In genomic region chr12:80324785-80325131, GRCm38 (mm10) we compare ENCODE assay signal across 14 mouse cellular contexts.
A peak's percentile ranks its signal among the peaks of the same experiment; 100 is the strongest.
DNase-seq lines count a peak whose midpoint lies in the region; ATAC-seq lines count a peak whose summit lies in the region.
"Had no signal": no experiment of that assay in that cellular context is flagged by ENCODE, and none has a peak within 500 bp of the region (broad histone marks: within the 10 kb centered on the region; RNA-seq: fewer than 3 reads in every experiment).

No protein-coding gene starts in this region.

- H3K4me3 ChIP-seq in heart, embryonic 11.5 days (ENCODE audit: low read depth, low read length) = no peak overlapping the region
- no peak overlapping the region for H3K4me3 ChIP-seq in liver, embryonic 12.5 days
- H3K4me3 ChIP-seq in intestine, embryonic 16.5 days (ENCODE audit: low read length) = no peak overlapping the region
- H3K4me3 ChIP-seq in stomach, embryonic 16.5 days (replicated peaks; ENCODE audit: low read length) = no peak overlapping the region
- H3K4me3 ChIP-seq: hindbrain, embryonic 13.5 days had no signal

- no peaks in the 10 kb centered on the region for H3K36me3 ChIP-seq in heart, embryonic 11.5 days (ENCODE audit: control insufficient read depth, insufficient read depth, low read length)
- H3K36me3 ChIP-seq in liver, embryonic 12.5 days = no peaks in the 10 kb centered on the region
- no peaks in the 10 kb centered on the region for H3K36me3 ChIP-seq in intestine, embryonic 16.5 days (ENCODE audit: control insufficient read depth, insufficient read depth, low read length)
- H3K36me3 ChIP-seq in stomach, embryonic 16.5 days (ENCODE audit: control insufficient read depth, insufficient read depth, low read length) = no peaks in the 10 kb centered on the region
- H3K36me3 ChIP-seq: hindbrain, embryonic 13.5 days had no signal

- no peaks in the 10 kb centered on the region for H3K9me3 ChIP-seq in heart, embryonic 11.5 days (replicated peaks; ENCODE audit: control insufficient read depth, low read length)
- no peaks in the 10 kb centered on the region for H3K9me3 ChIP-seq in liver, embryonic 12.5 days (replicated peaks)
- no peaks in the 10 kb centered on the region for H3K9me3 ChIP-seq in intestine, embryonic 16.5 days (ENCODE audit: control insufficient read depth, low read length)
- H3K9me3 ChIP-seq in stomach, embryonic 16.5 days (replicated peaks; ENCODE audit: control insufficient read depth, low read length) = no peaks in the 10 kb centered on the region
- H3K9me3 ChIP-seq: hindbrain, embryonic 13.5 days had no signal

- no peak overlapping the region for H3K4me2 ChIP-seq in heart, embryonic 11.5 days
- H3K4me2 ChIP-seq in liver, embryonic 12.5 days = no peak overlapping the region
- H3K4me2 ChIP-seq in intestine, embryonic 16.5 days (ENCODE audit: low read depth, low read length) = no peak overlapping the region
- no peak overlapping the region for H3K4me2 ChIP-seq in stomach, embryonic 16.5 days (ENCODE audit: low read depth, low read length)
- H3K4me2 ChIP-seq: hindbrain, embryonic 13.5 days had no signal

- H3K9ac ChIP-seq in heart, embryonic 11.5 days (ENCODE audit: low read depth, low read length) = no peak overlapping the region
- H3K9ac ChIP-seq in liver, embryonic 12.5 days = no peak overlapping the region
- H3K9ac ChIP-seq in intestine, embryonic 16.5 days (ENCODE audit: low read depth, low read length) = no peak overlapping the region
- H3K9ac ChIP-seq in stomach, embryonic 16.5 days (ENCODE audit: low read length) = no peak overlapping the region
- H3K9ac ChIP-seq: hindbrain, embryonic 13.5 days had no signal

- H3K27ac ChIP-seq in heart, embryonic 11.5 days (ENCODE audit: low read depth, low read length) = peak overlapping the region; percentile 59; the same call in 1 of the 2 replicates
- no peak overlapping the region for H3K27ac ChIP-seq in liver, embryonic 12.5 days
- no peak overlapping the region for H3K27ac ChIP-seq in intestine, embryonic 16.5 days (ENCODE audit: low read length)
- H3K27ac ChIP-seq in stomach, embryonic 16.5 days (ENCODE audit: low read length) = no peak overlapping the region
- H3K27ac ChIP-seq: hindbrain, embryonic 13.5 days had no signal

- no peaks in the 10 kb centered on the region for H3K27me3 ChIP-seq in heart, embryonic 11.5 days (ENCODE audit: control insufficient read depth, insufficient read depth, low read length)
- H3K27me3 ChIP-seq in liver, embryonic 12.5 days (replicated peaks) = no peaks in the 10 kb centered on the region
- no peaks in the 10 kb centered on the region for H3K27me3 ChIP-seq in intestine, embryonic 16.5 days (replicated peaks; ENCODE audit: control insufficient read depth, insufficient read depth, low read length)
- no peaks in the 10 kb centered on the region for H3K27me3 ChIP-seq in stomach, embryonic 16.5 days (ENCODE audit: control insufficient read depth, insufficient read depth, low read length)
- H3K27me3 ChIP-seq: hindbrain, embryonic 13.5 days had no signal

- peaks cover 28% of the 10 kb centered on the region for H3K4me1 ChIP-seq in heart, embryonic 11.5 days (ENCODE audit: control insufficient read depth, insufficient read depth, low read length)
- peaks cover 22% of the 10 kb centered on the region for H3K4me1 ChIP-seq in liver, embryonic 12.5 days
- H3K4me1 ChIP-seq in intestine, embryonic 16.5 days (ENCODE audit: control insufficient read depth, insufficient read depth, low read length) = peaks cover 18% of the 10 kb centered on the region
- peaks cover 14% of the 10 kb centered on the region for H3K4me1 ChIP-seq in stomach, embryonic 16.5 days (ENCODE audit: control insufficient read depth, insufficient read depth, low read length)

- ATAC-seq in heart, embryonic 11.5 days (replicated peaks; ENCODE audit: insufficient number of reproducible peaks, low FRiP score, low TSS enrichment) = 0 out of 2 replicates have a peak, but pooled peaks have one; percentile 33
- ATAC-seq in liver, embryonic 12.5 days = peak; percentile 52
- ATAC-seq in intestine, embryonic 16.5 days = peak; percentile 5; the same call in 1 of the 2 replicates
- ATAC-seq in stomach, embryonic 16.5 days (ENCODE audit: insufficient read depth, low FRiP score) = peak; percentile 27; the same call in 1 of the 2 replicates
- ATAC-seq in erythroblast, adult 5-6 weeks (replicated peaks; ENCODE audit: low FRiP score, poor library complexity, severe bottlenecking) = no peak
- ATAC-seq: midbrain, embryonic 16.5 days had no signal

- 26% methylated on average over 1 of the region's 1 CpGs for WGBS in heart, embryonic 11.5 days (ENCODE audit: insufficient replicate concordance)
- WGBS in liver, embryonic 12.5 days (ENCODE audit: insufficient replicate concordance) = 44% methylated on average over 1 of the region's 1 CpGs
- 29% methylated on average over 1 of the region's 1 CpGs for WGBS in intestine, embryonic 16.5 days
- 45% methylated on average over 1 of the region's 1 CpGs for WGBS in stomach, embryonic 16.5 days

- DNase-seq in heart, adult 9 months (ENCODE audit: low spot score in 2 of 2) = no peak
- DNase-seq in liver = no peak
- no peak for DNase-seq in adrenal gland, postnatal 36 days
- DNase-seq: cerebellum, adult 11 months; left cerebral cortex, postnatal 4 days; right cerebral cortex, adult 18-20 months; thymus, postnatal 25 days had no signal
